Mouse (Mus musculus): ENCODE data around the gene Plaur.

Gene Plaur

GRCm38 (mm10) chr7:24446697-24447340 is 15.5 kb upstream of the Plaur start:
- DNase-seq (ENCODE audit: low spot score) = no peak

DNA sequence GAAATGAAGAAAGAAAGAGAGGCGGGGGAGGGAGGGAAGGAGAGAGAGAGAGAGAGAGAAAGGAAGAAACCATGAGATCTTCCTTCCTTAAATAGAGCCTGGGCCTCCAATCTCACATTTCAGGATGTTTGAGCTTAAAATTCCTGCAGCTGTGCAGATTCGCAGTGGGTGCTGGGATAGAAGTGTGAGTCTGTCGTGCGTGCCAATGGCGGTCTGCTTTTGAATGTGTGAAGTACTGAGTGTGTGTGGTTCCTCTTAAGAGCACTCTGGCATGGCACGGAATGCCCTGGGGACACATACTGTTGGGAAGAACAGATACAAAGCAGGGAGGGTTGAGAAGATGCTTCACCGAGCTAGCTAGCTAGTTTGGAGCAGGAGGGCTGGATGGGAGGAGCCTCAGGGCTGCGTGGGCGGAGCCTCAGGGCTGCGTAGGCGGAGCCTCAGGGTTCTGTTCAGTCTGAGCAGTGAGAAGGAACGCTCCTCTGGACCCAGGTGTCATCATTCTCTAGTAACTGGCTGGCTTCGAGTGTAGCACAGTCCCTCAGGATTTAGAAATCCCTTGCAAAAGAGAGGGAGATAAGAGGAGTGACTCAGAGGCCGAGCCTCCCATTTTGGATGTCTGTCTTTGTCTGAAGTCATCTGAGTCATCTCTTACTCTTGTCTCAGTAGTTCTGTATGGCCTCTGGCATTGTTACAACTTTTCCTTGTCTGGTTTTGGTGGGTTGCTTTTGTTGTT is 13.3 kb upstream of the Plaur start:
- no peak for DNase-seq (ENCODE audit: low spot score)

DNA sequence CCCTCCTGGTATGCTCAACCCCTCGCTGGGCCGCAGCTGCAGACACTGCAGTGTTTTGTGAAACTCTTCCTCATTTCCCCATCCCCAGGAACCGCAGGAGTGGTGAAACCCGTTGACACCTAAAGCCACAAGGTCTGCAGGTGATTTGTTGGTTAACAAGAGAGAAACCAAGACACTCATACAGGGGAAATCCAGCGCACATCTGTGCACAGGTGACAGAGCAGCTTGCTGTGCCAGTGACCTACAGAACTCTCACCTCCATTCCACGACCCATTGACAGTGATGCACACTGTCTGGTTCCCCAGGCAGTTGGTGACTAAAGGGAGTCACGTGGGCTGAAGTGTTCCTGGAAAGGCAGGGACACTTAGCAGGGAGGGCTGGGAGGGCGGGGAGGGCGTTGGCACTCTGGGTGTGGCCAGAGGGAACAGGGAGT is 11.7 kb upstream of the Plaur start:
- DNase-seq (ENCODE audit: low spot score) = no peak

DNA sequence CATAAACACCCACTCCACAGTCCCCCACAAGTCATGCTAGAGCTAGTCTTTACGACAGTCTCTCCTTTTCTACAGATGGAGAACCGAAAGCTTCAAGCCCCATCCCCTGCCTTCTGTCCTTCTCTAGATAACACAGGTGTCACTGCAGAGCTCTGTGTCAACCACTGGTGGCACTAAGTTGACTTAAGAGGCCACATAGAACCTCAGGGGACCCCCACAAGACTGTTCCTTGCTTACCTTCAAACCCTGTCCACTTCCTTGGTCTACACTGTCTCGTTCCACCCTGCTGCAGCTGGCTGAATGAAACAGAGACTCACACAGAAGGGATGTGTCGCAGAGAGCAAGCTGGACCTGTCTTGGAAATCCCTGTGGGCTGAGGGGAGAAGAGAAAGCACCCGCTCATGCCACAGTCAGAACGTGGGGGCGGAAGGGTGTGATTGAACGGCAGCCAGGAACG is 10.4 kb upstream of the Plaur start, which contains the start of gene Irgc1:
Irgc1 (minus strand) TSS at position 443 of the 457 bp plus-strand sequence.
- DNase-seq (ENCODE audit: low spot score) = no peak

GRCm38 (mm10) chr7:24454199-24454598 is 8.1 kb upstream of the Plaur start:
- no peak for DNase-seq (ENCODE audit: low spot score)

DNA sequence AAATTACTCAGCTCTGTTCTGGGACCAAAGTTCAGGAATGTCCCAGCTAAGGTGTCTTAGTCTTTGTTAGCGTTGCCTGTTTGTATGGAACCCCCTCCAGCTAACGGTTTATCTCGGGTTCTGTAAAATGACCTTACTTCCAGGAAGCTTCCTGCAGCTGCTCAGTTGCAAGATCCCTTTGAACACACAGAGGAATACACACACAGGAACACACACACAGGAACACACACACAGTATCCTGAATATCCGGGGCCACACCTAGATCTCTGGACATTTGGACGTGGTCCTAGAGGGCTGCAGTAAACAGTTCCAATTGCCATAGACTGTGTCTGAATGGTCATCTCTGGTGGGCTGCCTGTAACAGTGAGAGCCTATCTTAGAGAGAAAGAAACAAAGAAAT is 6.6 kb upstream of the Plaur start:
- no peak for DNase-seq (ENCODE audit: low spot score)

GRCm38 (mm10) chr7:24457726-24458370 is 4.4 kb upstream of the Plaur start:
- no peak for DNase-seq (ENCODE audit: low spot score)

DNA sequence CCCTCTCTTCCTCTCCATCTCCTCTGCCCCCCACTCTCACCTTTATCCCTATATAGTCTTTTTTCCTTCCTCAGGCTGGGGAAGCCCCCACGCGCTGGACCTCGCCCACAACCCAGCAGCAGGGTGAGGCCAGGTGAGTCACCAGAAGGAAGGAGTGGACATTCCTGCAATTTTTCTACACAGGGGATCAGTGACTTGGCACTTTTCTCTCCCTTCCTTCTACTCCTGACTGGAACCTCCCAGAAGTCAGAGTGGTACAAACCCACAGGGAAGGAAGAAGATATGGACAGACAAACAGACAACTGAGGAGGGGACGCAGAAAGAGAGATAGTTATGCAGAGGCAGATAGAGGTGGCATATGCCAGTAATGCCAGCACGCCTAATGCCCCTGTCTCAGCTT is 2.8 kb upstream of the Plaur start:
- DNase-seq (ENCODE audit: low spot score) = no peak

DNA sequence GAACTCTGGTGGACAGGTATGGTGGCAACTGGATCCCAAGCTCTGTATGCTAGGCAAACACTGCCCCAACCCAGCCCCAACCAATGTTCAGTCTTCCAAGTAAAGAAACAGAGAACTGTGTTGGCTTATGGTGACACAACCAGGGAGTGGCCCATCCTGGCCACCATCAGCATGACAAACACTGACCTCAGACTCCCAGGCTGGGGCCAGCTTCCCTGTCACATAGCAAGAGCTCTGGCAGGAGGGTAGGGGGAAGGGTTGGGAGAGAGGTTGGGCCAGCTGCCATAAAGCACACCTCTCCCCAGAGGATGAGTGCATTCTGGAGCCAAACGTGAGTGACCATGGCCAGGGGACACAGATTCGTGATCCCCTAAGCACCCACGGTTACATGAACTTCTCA is 2.4 kb upstream of the Plaur start:
- no peak for DNase-seq (ENCODE audit: low spot score)

- no peak for DNase-seq (ENCODE audit: low spot score)
Measured at GRCm38 (mm10) chr7:24461376-24462051, 770 bp upstream of the Plaur start.

DNA sequence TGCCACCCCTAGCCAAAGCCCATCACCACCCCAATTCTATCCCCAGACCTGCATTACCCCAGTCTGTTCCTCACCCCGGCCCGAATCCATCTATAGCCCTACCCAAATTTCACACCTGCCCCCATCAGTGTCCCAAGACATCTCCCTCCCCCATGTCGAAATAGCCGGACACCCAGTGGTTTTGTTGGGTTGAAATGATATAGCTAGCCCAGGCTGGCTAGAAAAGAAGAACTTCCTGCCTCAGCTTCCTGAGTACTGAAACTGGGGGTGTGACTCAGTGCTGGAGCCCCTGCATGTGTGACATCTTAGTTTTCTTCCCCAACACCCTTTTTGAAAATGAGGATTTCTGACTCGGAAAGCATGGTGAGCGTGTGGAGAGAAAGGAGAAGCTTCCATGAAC is 4.6 kb downstream of the Plaur start:
- no peak for DNase-seq (ENCODE audit: low spot score)

- no peak for DNase-seq (ENCODE audit: low spot score)
Measured at GRCm38 (mm10) chr7:24467886-24468285, 5.6 kb downstream of the Plaur start.

- DNase-seq (ENCODE audit: low spot score) = no peak
Measured at GRCm38 (mm10) chr7:24469126-24469525, 6.8 kb downstream of the Plaur start.

- DNase-seq (ENCODE audit: low spot score) = no peak
Measured at GRCm38 (mm10) chr7:24470356-24470755, 8.1 kb downstream of the Plaur start.

- no peak for DNase-seq (ENCODE audit: low spot score)
Measured at GRCm38 (mm10) chr7:24472442-24472841, 10.2 kb downstream of the Plaur start.

DNA sequence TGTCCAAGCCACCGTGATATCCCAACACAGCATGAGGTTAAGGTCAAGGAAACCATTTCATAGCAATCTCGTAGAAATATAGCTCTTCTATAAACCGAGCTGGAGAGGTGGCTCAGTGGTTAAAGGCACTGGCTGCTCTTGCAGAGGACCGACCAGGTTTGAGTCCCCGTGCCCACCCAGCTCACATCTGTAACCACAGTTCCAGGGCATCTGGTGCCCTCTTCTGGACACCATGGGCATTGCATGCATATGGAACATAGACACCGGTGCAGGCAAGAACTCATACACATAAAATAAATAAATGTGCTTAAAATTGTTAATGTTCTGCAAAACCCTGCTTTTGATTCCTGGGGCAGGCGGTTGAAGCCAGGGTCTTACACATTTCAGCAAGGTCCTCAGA is 10.7 kb downstream of the Plaur start:
- DNase-seq (ENCODE audit: low spot score) = no peak

DNA sequence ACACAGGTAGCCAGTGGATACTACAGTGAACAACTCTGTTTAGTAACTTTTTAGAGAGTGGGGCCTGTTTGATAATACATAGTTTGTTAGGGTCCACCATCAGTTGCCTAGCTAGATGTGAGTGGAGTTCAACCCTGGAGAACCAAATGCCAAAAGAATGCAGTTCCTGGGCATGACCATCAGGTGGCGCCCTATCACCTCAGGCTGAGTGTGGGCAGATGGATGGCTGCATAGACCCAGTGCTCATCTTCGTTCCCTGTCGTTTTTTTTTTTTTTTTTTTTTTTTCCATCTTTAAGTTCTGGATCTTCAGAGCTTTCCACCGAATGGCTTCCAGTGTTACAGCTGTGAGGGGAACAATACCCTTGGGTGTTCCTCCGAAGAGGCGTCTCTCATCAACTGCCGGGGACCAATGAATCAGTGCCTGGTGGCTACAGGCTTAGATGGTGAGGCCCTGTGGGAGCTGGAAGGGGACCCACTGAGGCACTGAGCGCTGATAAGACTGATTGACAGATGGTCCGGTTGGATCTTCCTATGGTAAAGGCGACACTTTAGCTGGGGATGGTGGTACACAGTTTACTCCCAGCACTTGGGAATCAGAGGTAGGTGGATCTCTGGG is 11.7 kb downstream of the Plaur start:
- DNase-seq (ENCODE audit: low spot score) = peak; percentile 58

DNA sequence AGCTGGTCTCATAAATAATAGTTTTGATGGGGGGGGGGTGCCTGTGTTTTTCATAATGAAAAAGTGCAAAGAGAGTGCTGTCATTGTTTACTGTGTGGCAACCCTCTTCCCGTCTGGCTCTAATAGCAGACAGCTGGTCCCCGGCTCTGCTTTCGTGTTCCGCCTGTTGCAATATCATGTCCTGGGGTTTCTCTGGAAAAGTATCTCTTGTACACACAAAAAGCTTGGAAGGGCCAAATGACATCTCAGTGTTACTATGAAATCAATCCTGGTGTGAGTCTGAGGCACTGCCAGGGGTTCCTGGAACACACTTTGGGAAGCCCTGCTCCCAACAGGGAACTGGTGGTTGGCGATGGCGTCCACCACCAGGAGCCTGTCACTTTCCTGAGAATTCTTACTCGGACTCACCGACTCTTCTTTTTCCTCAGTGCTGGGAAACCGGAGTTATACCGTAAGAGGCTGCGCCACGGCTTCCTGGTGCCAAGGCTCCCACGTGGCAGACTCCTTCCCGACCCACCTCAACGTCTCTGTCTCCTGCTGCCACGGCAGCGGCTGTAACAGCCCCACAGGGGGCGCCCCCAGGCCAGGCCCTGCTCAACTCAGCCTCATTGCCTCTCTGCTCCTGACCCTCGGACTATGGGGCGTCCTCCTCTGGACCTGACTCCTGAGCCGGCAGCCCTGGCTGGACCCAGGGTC is 12.7 kb downstream of the Plaur start:
- DNase-seq (ENCODE audit: low spot score) = no peak

DNA sequence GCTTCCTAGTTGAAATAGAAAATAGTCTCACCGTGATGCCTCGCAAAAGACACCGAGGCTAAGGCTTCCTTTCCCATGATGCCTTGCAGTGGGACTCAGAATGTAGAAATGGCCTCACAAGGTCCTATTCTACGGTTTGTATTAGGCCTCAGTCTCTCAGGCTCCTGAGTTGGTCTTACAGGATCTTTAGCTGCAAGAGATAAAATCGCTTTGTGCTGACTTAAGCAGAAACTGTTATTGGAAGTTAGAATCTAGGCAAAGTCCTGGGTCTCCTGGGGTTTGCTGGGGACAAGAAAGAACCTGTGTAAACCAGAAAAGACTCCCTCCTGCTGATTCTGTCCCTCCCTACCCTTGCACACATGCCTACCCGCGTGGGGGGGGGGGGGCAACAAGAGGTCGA is 14.1 kb downstream of the Plaur start:
- no peak for DNase-seq (ENCODE audit: low spot score)

DNA sequence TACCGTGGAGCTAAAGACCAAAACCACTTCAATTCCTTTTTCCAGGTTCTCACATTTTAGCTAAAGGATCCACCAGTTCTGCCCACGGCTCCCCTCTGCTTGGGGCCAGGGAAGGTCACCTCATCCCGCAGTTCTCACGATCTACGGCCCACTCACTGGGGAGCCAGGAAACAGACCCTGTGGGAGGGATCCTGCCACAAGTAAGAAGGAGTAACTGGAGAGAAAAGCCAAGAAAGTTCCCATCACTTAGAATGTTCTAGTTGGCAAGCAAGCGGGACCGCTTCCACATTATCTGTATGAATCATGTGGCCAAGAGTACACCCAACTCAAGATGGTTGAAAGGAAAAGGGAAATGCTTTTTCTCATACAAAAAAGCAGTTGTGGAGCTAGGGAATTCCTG is 14.6 kb downstream of the Plaur start:
- no peak for DNase-seq (ENCODE audit: low spot score)

GRCm38 (mm10) chr7:24478911-24479310 is 16.6 kb downstream of the Plaur start:
- no peak for DNase-seq (ENCODE audit: low spot score)

DNA sequence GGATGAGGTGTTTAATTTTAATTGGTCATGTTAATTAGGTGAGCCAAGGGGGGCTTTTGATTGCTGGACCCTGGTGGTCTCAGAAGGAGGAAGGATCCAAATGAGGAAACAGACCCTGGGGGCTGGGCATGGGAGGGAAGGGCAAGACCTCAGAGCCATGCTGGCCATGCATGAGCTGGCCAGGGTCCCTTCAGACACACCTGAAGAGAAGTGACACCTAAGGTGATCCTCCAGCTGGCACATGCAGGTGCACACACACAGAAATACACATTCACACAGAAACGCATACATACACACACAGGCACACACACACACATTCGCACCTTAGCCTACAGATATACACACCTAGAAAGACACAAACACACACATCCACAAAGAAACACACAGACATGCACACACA is 17.4 kb downstream of the Plaur start:
- no peak for DNase-seq (ENCODE audit: low spot score)

All from ovary, postnatal 14 days (tissue).